Mouse (Mus musculus) liver, postnatal 0 days (tissue): ENCODE measurements at regions not wholly inside any gene's neighbourhood (a gene's known extent, or its start where the extent isn't known, plus 50 kb on each side); places are given as distances from the start of the nearest gene placed in this dataset.

ENCODE experiments used
- CTCF ChIP-seq: sonication (generic); IDR thresholded peaks from 2 replicates; pipeline ENCODE4 v1.5.1; 2016; ENCODE audit warnings: antibody characterized with exemption, low read depth
- EP300 ChIP-seq: IDR thresholded peaks from 2 replicates; pipeline ENCODE4 v1.6.1; 2016; ENCODE audit warnings: antibody characterized with exemption, low read depth, mild to moderate bottlenecking

- no peak for TF ChIP-seq CTCF
- TF ChIP-seq EP300, result no peak
These were observed 769.5 kb downstream of the Adgrl2 start for GRCm38 (mm10) chr3:148220826-148221225.
